Mouse (Mus musculus): ENCODE data around the gene Phb.

DNA sequence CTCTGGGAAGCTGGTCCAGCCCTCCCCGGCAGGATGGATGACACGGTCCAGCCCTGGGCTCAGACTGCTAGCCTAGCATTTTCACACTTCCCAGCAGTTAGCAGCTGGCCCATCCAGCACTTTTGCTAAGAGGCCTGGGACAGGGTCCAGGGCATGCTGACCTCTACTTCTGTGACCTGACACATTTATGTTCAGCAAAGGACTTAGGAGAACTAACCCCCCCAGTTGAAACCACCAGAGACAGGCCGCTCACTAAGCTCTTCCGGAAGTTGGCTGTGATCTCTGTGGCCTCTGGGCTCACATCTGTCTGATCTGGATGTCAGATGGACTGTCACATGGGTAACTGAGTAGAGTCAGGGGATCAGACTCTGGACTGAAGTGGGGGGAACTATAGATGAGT, 45.7 kb upstream of the Phb start:
- TF ChIP-seq CTCF (IDR thresholded peaks at IDR 0.05; ENCODE audit: low read depth, low read length) (no peak), POLR2A (IDR thresholded peaks at IDR 0.05; ENCODE audit: borderline replicate concordance, low read depth, low read length) (no peak)
